Mouse (Mus musculus) hindbrain, embryonic 14.5 days (tissue): ENCODE results near the gene Sf3b3. TPM values are rescaled to one million over a fixed set of nuclear protein-coding genes. Genes with fewer than 3 reads are reported as not detected.
"Not testable (repeated sequence)": the region's sequence is repeated elsewhere in the genome, so short reads cannot be mapped to it uniquely, and the experiment has no call there.

Source experiments
- ATAC-seq: fragments of 200-750 bp; cut with Nextera tagmentation; 2 replicates; pipeline ENCODE4 v1.8.0; 2017; ENCODE audit warnings: moderate number of reproducible peaks, mild to moderate bottlenecking, moderate TSS enrichment, moderate library complexity; ENCODE audit not compliant: low FRiP score
- DNase-seq: peaks from one replicate; pipeline ENCODE4 v3.0.0-alpha.2; 2015; ENCODE audit warnings: low spot score
- H3K27ac ChIP-seq: fragments of 300-500 bp; sonication (generic); 2 replicates; pipeline ENCODE4 v1.5.1; 2014; ENCODE audit warnings: mild to moderate bottlenecking, moderate library complexity
- H3K27me3 ChIP-seq: fragments of 300-500 bp; sonication (generic); 2 replicates; pipeline ENCODE4 v1.6.1; 2014; ENCODE audit warnings: mild to moderate bottlenecking, low read length, mixed read lengths; ENCODE audit not compliant: control insufficient read depth, insufficient read depth
- H3K36me3 ChIP-seq: fragments of 300-500 bp; sonication (generic); replicated peaks from 2 replicates; pipeline ENCODE4 v1.6.1; 2014; ENCODE audit not compliant: control insufficient read depth, insufficient read depth
- H3K4me1 ChIP-seq: fragments of 300-500 bp; sonication (generic); replicated peaks from 2 replicates; pipeline ENCODE4 v1.6.1; 2014; ENCODE audit warnings: antibody characterized with exemption, low read length, mixed read lengths; ENCODE audit not compliant: control insufficient read depth, insufficient read depth
- H3K4me2 ChIP-seq: fragments of 300-500 bp; sonication (generic); replicated peaks from 2 replicates; pipeline ENCODE4 v1.6.1; 2014; ENCODE audit warnings: mild to moderate bottlenecking, moderate library complexity
- H3K4me3 ChIP-seq: fragments of 300-500 bp; sonication (generic); replicated peaks from 2 replicates; pipeline ENCODE4 v1.5.1; 2014; ENCODE audit warnings: mild to moderate bottlenecking, low read length
- H3K9ac ChIP-seq: fragments of 300-500 bp; sonication (generic); 2 replicates; pipeline ENCODE4 v1.6.1; 2014
- H3K9me3 ChIP-seq: fragments of 300-500 bp; sonication (generic); 2 replicates; pipeline ENCODE4 v1.6.1; 2016; ENCODE audit warnings: low read length; ENCODE audit not compliant: control insufficient read depth
- WGBS: fragments of 180-500 bp; shearing (Covaris S2); extraction: QIAGEN DNeasy Blood & Tissue Kit; methylation state at CpG from one replicate; pipeline ENCODE4 v1.1.7; 2014; 5-methylcytosine and 5-hydroxymethylcytosine counted together
- polyA plus RNA-seq: library from polyadenylated mRNA; unstranded; fragments of >200 nt; fragmentation: Nextera tagmentation; extraction: Ambion mirVana; gene quantifications from 2 replicates; pipeline ENCODE4 v1.2.1, GENCODE M21; 2014

The Sf3b3 gene
- polyA plus RNA-seq, 1 experiment from 2014 or later = 92.2 TPM

DNA sequence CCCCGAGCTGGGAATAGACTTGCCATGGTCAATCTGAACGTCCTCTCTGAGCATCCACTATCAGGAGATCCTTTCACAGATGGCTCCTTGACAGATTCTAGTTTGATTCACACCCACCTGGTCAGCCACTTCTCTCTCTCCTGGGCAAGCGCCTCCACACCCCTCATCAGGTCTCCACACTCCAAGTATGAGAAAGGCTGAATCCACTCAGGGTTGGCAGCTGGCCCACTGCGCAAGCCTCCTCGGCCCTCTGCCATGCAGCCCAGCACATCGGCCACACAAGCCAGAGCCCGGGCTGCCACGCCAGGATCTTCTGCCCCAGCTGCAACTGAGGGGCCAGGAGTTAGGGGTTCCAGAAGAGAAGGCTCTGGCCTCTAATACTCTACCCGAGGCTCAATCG, 41.0 kb upstream of the Sf3b3 start:
- no peaks in the 10 kb centered on the region for H3K27me3 ChIP-seq
- no peaks in the 10 kb centered on the region for H3K9me3 ChIP-seq
- no peak overlapping the region for H3K4me3 ChIP-seq
- no peak for DNase-seq
- H3K4me1 ChIP-seq = no peaks in the 10 kb centered on the region
- WGBS = 97% methylated on average over 10 of the region's 10 CpGs
- H3K27ac ChIP-seq = no peak overlapping the region
- ATAC-seq = no peak
- peaks cover 64% of the 10 kb centered on the region for H3K36me3 ChIP-seq
- no peak overlapping the region for H3K4me2 ChIP-seq
- H3K9ac ChIP-seq = no peak overlapping the region

DNA sequence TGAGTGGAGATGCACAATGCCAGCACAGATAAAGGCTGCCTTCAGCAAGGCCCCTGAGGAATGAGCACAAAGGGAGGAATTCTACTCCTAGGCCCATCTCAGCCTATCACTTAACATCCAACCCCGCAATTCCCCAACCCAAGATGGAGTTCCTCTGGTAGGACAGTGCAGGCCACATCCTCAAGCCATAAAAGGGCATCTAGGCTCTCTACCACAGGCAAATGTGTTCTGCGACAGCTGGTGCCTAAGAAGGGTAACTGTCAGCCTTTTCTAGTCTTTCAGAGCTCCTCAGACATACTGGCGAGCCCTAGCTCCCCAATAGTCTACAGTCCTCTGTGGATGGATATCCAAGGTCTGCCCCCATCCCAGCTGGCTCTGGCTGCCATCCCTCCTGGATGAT, 40.0 kb upstream of the Sf3b3 start:
- WGBS = 90% methylated on average over 3 of the region's 3 CpGs
- no peaks in the 10 kb centered on the region for H3K27me3 ChIP-seq
- peaks cover 73% of the 10 kb centered on the region for H3K36me3 ChIP-seq
- H3K9me3 ChIP-seq = no peaks in the 10 kb centered on the region
- H3K4me2 ChIP-seq = no peak overlapping the region
- H3K4me3 ChIP-seq = no peak overlapping the region
- DNase-seq (no peak), ATAC-seq (no peak)
- no peak overlapping the region for H3K9ac ChIP-seq
- H3K27ac ChIP-seq = no peak overlapping the region
- no peaks in the 10 kb centered on the region for H3K4me1 ChIP-seq

DNA sequence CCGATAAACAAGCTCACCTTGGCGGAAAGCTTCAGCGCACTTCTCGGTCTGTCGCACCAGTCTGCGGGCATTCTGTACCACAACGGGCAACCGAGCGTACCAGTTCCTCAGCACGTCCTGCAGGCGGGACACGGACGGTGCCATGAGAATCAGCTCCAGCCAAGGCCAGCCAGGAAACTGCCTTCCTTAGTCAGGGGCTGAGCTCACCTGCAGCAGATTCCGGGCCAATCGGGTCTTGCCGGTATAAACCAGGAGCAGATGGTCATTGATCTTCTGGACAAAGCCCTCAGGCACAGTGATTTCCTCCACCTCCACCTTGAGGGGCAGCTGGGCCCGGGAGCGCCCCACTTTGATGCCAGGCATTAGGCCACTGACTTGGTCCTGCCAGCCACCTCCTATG, 37.2 kb upstream of the Sf3b3 start:
- Histone ChIP-seq H3K4me1 (no peaks in the 10 kb centered on the region), H3K27ac (no peak overlapping the region), H3K9ac (no peak overlapping the region), H3K36me3 (peaks cover 96% of the 10 kb centered on the region), H3K9me3 (no peaks in the 10 kb centered on the region), H3K27me3 (no peaks in the 10 kb centered on the region), H3K4me3 (no peak overlapping the region), H3K4me2 (no peak overlapping the region)
- DNase-seq = no peak
- no peak for ATAC-seq
- WGBS = 98% methylated on average over 18 of the region's 18 CpGs

DNA sequence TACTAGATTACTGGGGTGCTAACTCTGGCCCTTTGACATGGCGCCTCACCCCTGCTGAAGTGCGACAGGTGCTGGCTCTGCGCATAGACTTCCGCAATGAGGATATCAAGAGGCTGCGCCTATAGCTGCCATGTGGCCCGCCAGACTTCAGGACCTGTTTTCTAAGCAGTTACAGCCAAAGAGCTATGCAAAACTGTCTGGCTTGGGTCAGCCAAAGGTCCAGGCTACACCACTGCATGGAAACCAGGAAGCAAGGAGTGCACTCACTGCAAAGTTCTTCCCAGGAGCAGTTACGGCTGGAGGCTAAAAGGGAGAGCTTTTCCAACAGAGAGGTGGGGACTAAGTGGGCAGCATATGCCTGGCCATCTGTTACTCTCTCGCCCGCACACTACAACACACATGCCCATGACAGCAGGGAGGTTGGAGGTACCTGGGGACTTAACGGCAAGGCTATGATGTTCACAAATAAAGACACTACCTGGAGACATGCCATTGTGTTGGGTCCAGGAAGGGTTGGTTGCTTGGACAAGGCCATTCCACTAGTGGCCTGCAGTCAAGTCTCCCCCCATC, 35.2 kb upstream of the Sf3b3 start:
- DNase-seq (no peak), ATAC-seq (no peak)
- H3K36me3 ChIP-seq = peaks cover 97% of the 10 kb centered on the region
- no peaks in the 10 kb centered on the region for H3K9me3 ChIP-seq
- no peak overlapping the region for H3K27ac ChIP-seq
- H3K4me2 ChIP-seq = no peak overlapping the region
- H3K9ac ChIP-seq = no peak overlapping the region
- H3K4me3 ChIP-seq = no peak overlapping the region
- H3K4me1 ChIP-seq = no peaks in the 10 kb centered on the region
- WGBS = 95% methylated on average over 10 of the region's 10 CpGs
- H3K27me3 ChIP-seq = no peaks in the 10 kb centered on the region

DNA sequence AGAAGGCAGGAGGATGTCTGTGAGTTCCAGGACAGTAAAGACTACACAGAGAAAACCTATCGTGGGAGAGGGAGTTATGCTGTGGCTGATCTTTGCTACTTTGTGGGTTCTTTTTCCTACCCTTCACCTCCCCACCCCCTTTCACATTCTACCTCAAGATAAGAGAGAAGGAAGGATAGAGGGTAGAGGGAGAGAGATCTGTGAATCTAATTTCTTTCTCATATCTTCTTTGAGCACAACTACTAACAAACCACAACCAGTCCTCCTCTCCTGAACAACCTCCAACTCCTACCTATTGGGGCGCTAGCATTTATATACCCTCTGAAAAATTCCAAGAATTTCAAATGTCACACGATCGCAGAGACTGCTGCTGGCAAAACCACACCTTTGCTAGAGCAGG, 31.3 kb upstream of the Sf3b3 start:
- no peak overlapping the region for H3K4me2 ChIP-seq
- H3K4me1 ChIP-seq = no peaks in the 10 kb centered on the region
- 95% methylated on average over 4 of the region's 4 CpGs for WGBS
- H3K4me3 ChIP-seq = no peak overlapping the region
- H3K9me3 ChIP-seq = no peaks in the 10 kb centered on the region
- peaks cover 99% of the 10 kb centered on the region for H3K36me3 ChIP-seq
- no peak overlapping the region for H3K9ac ChIP-seq
- no peaks in the 10 kb centered on the region for H3K27me3 ChIP-seq
- ATAC-seq (no peak), DNase-seq (no peak)
- H3K27ac ChIP-seq = no peak overlapping the region

DNA sequence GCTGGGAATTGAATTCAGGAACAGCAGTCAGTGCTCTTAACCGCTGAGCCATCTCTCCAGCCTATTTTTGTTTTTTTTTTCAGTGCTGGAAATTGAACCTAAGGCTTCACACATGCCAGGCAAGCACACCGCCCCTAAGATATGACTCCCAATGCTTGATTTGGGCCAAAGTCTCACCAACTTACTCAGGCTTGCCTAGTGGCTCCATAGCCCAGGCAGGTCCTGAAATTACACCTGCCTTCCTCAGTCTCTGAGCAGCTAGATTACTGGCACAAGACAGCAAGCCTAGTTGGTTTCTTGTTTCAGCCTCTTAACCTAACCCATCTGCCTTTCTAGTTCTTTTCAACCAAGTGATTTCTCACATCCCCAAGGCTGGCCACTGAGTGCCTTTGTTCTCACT, 23.9 kb upstream of the Sf3b3 start:
- peaks cover 99% of the 10 kb centered on the region for H3K36me3 ChIP-seq
- no peaks in the 10 kb centered on the region for H3K27me3 ChIP-seq
- 96% methylated on average over 2 of the region's 2 CpGs for WGBS
- no peak overlapping the region for H3K27ac ChIP-seq
- no peak overlapping the region for H3K9ac ChIP-seq
- DNase-seq (no peak), ATAC-seq (no peak)
- H3K9me3 ChIP-seq = no peaks in the 10 kb centered on the region
- H3K4me2 ChIP-seq = no peak overlapping the region
- no peaks in the 10 kb centered on the region for H3K4me1 ChIP-seq
- no peak overlapping the region for H3K4me3 ChIP-seq

DNA sequence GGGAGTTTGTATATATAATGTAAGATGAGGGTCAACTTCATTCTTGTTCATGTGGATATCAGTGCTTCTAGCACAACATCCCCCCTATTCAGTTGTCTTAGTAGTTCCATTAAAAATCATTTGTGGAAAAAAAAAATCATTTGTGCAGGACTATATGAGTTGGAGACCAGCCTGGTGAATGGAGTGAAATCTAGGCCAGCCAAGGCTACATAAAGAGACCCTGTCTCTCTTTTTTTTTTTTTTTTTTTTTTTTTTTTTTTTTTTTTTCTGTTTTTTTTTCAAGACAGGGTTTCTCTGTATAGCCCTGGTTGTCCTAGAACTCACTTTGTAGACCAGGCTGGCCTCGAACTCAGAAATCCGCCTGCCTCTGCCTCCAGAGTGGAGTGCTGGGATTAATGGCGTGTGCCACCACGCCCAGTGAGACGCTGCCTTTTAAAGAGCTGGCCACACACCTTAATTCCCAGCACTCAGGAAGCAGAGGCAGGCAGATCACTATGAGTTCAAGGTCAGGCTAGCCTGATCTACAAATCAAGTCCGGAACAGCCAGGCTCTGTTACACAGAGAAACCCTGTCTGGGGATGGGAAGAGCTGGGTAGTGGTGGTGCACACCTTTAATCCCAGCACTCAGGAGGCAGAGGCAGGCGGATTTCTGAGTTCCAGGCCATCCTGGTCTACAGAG, 14.9 kb upstream of the Sf3b3 start:
- ATAC-seq = not testable (repeated sequence)
- WGBS = 97% methylated on average over 7 of the region's 7 CpGs

DNA sequence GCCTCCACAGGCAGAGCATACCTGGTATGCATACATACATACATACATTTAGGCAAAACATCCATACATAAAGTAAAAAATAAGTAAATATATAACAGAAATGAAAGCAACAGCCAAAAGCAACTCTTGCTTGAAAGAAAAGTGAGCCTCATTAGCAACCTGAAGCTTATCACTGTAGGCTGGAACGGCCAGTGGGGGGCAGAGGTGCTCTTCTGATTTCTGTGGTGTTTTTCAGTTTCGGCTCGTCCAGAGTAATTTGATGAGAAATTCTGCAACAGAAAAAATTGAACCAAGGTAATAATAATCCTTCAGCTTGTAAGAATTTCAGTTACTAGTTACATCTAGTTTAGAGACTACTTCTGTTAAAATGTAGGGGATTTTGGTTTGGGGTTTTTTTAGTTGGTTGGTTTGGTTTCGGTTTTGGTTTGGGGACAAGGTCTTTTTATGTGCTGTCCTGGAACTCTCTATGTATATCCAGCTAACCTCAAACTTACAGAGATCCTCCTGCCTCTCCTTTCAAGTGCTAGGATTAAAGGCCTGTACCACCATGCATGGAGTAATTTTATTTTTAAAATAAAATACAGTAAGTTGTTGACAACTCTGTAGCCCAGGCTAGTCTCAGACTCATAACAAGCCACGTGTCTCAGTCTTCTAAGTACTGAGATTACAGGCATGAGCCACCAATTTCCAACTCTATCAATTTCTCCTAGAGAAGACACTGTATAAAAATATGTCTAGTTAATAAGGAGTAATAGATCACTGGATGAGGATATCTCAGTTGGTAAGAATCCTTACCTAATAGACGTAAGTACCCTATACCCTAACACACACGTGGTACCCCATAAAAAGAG, 13.3 kb upstream of the Sf3b3 start:
- WGBS = 88% methylated on average over 7 of the region's 7 CpGs
- Histone ChIP-seq H3K4me1 (no peaks in the 10 kb centered on the region), H3K9me3 (no peaks in the 10 kb centered on the region), H3K9ac (no peak overlapping the region), H3K27ac (no peak overlapping the region), H3K4me3 (no peak overlapping the region), H3K4me2 (no peak overlapping the region), H3K27me3 (no peaks in the 10 kb centered on the region), H3K36me3 (peaks cover 98% of the 10 kb centered on the region)
- no peak for ATAC-seq
- no peak for DNase-seq

More for the DNA sequence above, 14.9 kb upstream of the Sf3b3 start:
- H3K4me1 ChIP-seq, H3K27me3 ChIP-seq, H3K4me3 ChIP-seq, DNase-seq, H3K4me2 ChIP-seq, H3K27ac ChIP-seq, H3K9me3 ChIP-seq, H3K9ac ChIP-seq: not testable (repeated sequence)
- peaks cover 98% of the 10 kb centered on the region for H3K36me3 ChIP-seq

DNA sequence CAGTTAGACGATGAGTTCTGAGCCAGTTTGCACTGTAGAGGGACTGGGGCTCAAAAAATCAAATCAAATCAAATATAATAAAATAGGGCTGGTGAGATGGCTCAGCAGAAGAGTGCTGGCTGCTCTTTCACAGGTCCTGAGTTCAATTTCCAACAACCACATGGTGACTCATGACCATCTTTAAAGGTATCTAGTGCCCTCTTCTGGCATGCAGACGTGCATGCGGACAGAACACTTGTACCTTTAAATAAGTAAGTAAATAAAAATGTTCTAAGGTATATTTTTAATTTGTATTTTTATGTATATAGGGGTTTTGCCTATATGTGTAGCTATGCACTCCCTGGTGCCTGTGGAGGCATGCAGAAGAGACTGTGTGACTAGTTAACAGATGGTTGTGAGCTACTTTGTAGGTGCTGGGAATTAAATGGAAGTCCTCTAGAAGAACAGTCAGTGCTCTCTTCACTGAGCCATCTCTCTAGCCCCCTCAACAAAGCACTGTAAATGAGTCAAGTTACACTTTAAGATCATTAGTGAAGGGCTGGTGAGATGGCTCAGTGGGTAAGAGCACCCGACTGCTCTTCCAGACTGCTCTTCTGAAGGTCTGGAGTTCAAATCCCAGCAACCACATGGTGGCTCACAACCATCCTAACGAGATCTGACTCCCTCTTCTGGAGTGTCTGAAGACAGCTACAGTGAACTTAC, 10.3 kb upstream of the Sf3b3 start:
- peaks cover 98% of the 10 kb centered on the region for H3K36me3 ChIP-seq
- H3K27ac ChIP-seq = no peak overlapping the region
- no peak overlapping the region for H3K4me3 ChIP-seq
- no peaks in the 10 kb centered on the region for H3K4me1 ChIP-seq
- DNase-seq (no peak), ATAC-seq (no peak)
- H3K9me3 ChIP-seq = no peaks in the 10 kb centered on the region
- no peak overlapping the region for H3K4me2 ChIP-seq
- no peaks in the 10 kb centered on the region for H3K27me3 ChIP-seq
- WGBS = 91% methylated on average over 4 of the region's 5 CpGs
- no peak overlapping the region for H3K9ac ChIP-seq
